Mouse (Mus musculus): ENCODE results near the gene Gm609.

DNA sequence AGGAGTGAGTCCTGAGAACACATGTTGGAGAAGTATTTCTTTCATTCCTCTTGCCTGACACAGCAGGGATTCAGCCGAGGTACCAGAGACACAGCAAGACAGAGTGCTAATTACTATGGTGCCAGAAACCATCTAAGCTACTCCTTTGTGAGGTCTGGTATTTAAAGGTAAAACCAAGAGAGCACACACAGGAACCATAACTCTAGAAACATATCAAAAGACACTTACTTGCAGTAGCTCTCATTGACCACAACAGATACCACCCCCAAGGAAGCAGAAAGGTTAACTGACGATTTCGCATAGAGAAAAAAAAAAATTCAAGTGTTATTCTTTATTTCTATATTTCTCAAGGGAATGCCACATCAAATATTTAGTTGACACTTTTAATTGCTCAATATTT, 111.0 kb downstream of the Gm609 start:
- TF ChIP-seq CTCF (IDR thresholded peaks at IDR 0.05; ENCODE audit: low read depth): no peak
- TF ChIP-seq EP300 (IDR thresholded peaks at IDR 0.05; ENCODE audit: low read depth): no peak
